Mouse (Mus musculus) gastrocnemius, adult 8-10 months (tissue): ENCODE measurements around the gene Ctrb1. TPM values are rescaled to one million over a fixed set of nuclear protein-coding genes. Genes with fewer than 3 reads are reported as not detected.

ENCODE experiments used
- DNase-seq, 2 experiments: peaks; one replicate each; pipeline ENCODE4 v3.0.0; 2022; ENCODE audit warnings: low spot score in 2 of 2
- total RNA-seq, 4 experiments: library from RNA; stranded (reverse); gene quantifications; 2 replicates each; pipeline ENCODE4 v1.2.4; 2022

Gene Ctrb1
- total RNA-seq: under 1 TPM in 1 of 4 experiments, not detected in 3; 0.35 TPM

DNA sequence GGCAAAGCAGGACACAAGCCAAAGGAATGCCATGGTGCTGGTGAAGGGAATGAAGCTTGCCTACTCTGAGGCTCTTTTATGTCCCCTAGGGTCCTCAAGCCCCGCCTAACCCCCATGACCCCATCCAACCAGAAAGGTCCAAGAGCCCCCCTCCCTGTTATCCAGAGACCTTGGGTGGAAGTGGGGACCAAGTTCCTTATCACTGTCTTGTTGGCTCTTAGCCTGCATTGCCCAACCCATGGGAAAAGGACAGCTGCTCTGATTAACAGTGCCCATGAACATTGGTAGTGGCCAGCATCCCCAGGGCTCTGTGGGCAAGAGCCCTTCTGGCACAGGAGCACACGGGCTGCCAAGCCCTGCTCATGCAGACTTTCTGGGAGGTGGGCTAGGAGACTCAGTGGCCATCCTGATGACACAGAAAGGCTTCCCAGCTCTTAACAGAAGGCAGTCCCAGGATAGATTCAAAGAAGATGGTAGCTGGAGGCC is at the start of gene Ctrb1:
TSS of gene Ctrb1 (minus strand) at position 51 of the 486 bp plus-strand sequence.
- DNase-seq: no peak

GRCm38 (mm10) chr8:111740301-111740711 is 49.5 kb upstream of the Ctrb1 start:
- no peak for DNase-seq

DNA sequence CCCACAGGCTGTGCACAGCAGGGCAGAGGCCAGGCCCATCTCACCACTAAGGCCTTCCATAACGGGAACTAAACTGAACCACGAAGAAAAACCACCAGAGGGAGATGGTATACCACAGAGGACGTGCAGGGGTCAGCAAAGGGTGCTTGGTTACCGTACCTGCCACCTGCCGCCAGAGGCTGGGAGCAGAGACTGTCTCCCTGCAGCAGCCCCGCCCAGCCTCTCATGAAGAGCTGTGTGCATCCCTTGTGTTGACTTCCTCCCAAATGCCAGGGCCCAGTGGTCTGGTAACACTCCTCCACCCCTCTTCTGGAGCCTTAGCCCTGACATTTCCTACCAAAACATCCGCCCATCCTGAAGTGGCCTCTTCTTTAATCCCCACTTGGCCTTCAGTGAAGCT is 48.8 kb upstream of the Ctrb1 start:
- DNase-seq: no peak

- no peak for DNase-seq
Measured at GRCm38 (mm10) chr8:111738867-111739266, 48.1 kb upstream of the Ctrb1 start.

DNA sequence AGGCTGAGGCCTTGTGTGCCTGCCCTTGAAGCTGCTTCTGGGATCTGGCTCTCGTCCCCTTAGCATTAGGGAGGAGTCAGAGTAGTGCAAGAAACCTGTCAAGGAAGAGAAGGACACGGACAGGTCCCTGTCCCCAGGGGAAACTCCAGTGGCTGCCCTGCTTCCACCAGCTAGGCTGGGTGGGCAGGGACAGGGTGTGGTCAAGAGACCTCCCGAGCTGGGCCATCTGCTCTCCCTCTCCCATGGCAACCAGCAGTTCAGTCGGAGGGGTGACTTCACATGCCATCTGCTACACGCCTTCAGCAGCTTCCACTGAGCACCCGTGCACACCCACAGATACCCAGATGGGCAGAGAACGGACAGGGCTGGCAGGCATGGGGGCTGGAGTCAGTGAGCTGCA is 45.5 kb upstream of the Ctrb1 start:
- no peak for DNase-seq

DNA sequence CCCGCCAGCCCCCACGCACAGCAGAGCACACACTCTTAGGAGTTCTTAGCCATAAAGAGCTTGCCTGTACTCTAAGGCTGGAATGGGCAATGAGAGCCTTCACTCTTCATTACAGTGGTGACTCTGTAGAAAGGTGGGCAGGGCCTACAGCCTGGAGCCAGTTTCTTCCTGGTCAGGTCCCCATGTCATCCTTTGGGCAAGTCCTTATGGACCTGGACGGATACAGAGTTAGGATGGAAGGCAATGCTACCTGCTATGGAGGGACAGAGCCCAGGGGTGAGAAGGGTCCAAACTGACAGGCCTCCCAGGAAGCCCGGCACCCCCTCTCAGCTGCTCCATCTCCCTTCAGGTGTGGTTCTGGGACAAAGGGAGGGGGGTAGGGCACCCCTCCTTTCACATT is 45.0 kb upstream of the Ctrb1 start:
- no peak for DNase-seq

- DNase-seq: no peak
Measured at GRCm38 (mm10) chr8:111735335-111735761, 44.5 kb upstream of the Ctrb1 start.

DNA sequence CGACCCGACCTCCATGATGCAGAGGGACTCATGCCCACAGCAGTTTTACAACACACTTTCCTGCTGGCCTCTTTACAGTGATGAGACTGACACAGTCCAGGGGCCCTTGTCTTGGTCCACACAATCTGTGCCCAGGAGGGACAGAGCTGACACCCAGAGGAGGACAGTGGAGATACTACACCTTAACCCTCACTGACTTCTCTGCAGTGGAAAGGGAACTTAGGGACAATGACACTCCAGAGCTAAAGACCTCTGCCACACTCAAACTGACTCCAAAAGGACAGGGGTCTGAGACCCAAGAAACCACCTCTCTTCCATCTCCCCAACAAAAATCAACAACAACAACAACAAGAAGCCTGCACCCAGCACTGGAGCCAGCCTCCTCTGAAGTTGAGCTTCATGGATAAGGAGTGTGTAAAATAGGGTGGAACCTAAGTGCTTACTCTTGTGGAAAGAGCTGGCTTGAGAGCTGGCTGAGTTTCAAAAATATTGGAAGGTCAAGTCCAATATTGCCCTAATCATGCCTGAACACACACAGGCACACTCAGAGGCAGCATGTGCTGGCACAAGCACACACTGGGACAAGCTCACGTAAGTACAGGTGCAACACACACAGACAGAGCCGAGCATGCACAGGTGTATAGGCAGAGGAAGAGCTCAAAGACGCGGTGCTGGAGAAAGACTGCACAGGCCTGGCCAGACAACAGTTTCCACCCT is 43.6 kb upstream of the Ctrb1 start:
- DNase-seq: no peak

- no peak for DNase-seq
Measured at GRCm38 (mm10) chr8:111733581-111734243, 42.9 kb upstream of the Ctrb1 start.

- no peak for DNase-seq
Measured at GRCm38 (mm10) chr8:111732406-111733085, 41.7 kb upstream of the Ctrb1 start.

- peak; percentile 95 to 97 for DNase-seq
Measured at GRCm38 (mm10) chr8:111732004-111732403, 41.2 kb upstream of the Ctrb1 start.

DNA sequence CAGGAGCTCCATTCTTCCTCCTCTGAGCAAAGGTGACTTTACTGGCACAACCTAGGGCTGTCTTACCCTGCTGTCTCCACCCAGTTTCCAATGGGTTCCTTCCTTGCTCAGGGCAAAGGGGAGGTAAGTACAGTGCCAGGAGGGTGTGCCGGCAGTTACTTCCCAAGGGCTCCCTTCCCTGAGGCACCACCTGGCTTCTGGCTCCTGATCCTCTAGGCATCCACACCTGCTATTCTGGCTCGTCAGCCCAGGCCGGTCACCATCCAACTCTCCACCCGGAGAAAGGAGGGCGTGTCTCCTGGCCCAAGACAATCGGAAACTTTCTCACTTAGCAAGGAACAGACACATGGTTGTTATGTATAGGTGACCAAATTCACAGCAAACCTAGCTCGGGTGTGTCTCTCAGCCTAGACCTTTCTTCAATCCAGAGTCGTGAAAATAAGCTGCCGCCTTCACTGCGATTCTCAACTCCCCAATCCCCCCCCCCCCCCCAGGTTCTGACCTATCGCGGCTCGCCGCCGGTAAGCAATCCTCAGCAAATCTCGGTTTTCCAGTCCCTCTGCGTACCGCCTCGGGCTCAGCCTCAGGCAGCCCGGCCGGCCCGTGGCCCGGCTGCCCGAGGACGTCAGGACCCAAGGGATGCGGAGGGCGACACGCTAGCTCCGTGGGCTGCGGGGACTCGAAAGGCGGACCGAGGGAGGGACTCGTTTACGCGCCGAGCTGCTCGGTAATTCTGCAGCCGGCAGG is 40.6 kb upstream of the Ctrb1 start:
- DNase-seq: peak in 1 of 2 experiments; percentile 37

GRCm38 (mm10) chr8:111729233-111730170 is 38.7 kb upstream of the Ctrb1 start:
- DNase-seq: no peak

GRCm38 (mm10) chr8:111728481-111728880 is 37.7 kb upstream of the Ctrb1 start:
- no peak for DNase-seq

GRCm38 (mm10) chr8:111727553-111727952 is 36.7 kb upstream of the Ctrb1 start:
- no peak for DNase-seq

- DNase-seq: peak; percentile 86 to 93
Measured at GRCm38 (mm10) chr8:111726102-111726900, 35.5 kb upstream of the Ctrb1 start.

DNA sequence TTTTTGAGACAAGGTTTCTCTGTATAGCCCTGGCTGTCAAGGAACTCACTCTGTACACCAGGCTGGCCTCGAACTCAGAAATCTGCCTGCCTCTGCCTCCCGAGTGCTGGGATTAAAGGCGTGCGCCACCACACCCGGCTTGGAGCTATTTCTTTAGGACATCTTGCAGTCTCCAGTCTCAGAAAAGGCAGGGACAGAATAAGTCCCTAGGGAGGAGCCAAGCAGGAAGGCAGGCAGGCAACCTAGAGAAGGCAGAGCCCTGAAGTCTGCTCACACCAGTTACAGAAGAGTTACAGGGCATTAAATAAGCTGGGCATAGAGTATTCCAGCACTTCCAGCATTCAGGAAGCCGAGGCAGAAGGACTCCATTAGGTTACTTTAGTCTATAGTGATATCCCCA is 34.5 kb upstream of the Ctrb1 start:
- no peak for DNase-seq

- DNase-seq: no peak
Measured at GRCm38 (mm10) chr8:111720115-111720544, 29.3 kb upstream of the Ctrb1 start.

GRCm38 (mm10) chr8:111718937-111719336 is 28.1 kb upstream of the Ctrb1 start:
- DNase-seq: no peak
